In genomic region chr3:138740843-138741540, GRCm38 (mm10) we compare ENCODE assay signal across 8 mouse cellular contexts. TPM values are rescaled to one million over a fixed set of nuclear protein-coding genes. Genes with fewer than 3 reads are reported as not detected.
DNase-seq lines count a peak whose midpoint lies in the region; ATAC-seq and TF ChIP-seq lines count a peak whose summit lies in the region.

No protein-coding gene starts in this region.

- H3K36me3 ChIP-seq in heart, postnatal 0 days (replicated peaks; ENCODE audit: control insufficient read depth, insufficient read depth, low read length) = no peaks in the 10 kb centered on the region
- H3K36me3 ChIP-seq in hindbrain, embryonic 14.5 days (replicated peaks; ENCODE audit: control insufficient read depth, insufficient read depth) = no peaks in the 10 kb centered on the region
- no peaks in the 10 kb centered on the region for H3K36me3 ChIP-seq in midbrain, postnatal 0 days (ENCODE audit: insufficient read depth, low read length)

- H3K4me1 ChIP-seq in heart, postnatal 0 days (ENCODE audit: control insufficient read depth, insufficient read depth) = 0 out of 2 replicates have a peak, but pooled peaks cover 6% of the 10 kb centered on the region
- peaks cover 26% of the 10 kb centered on the region for H3K4me1 ChIP-seq in hindbrain, embryonic 14.5 days (replicated peaks; ENCODE audit: control insufficient read depth, insufficient read depth, low read length)
- peaks cover 12% of the 10 kb centered on the region; the same call in 1 of the 2 replicates for H3K4me1 ChIP-seq in midbrain, postnatal 0 days (ENCODE audit: insufficient read depth, low read length)

- H3K4me2 ChIP-seq in heart, postnatal 0 days (ENCODE audit: low read depth, low read length) = peak overlapping the region; percentile 99
- peak overlapping the region; percentile 85 for H3K4me2 ChIP-seq in hindbrain, embryonic 14.5 days (replicated peaks)
- peak overlapping the region; percentile 79 for H3K4me2 ChIP-seq in midbrain, postnatal 0 days (ENCODE audit: low read depth, low read length, poor library complexity, severe bottlenecking)

- TF ChIP-seq EP300 in heart, postnatal 0 days (IDR thresholded peaks at IDR 0.05; ENCODE audit: low read depth) = no peak

- TF ChIP-seq CTCF in heart, postnatal 0 days (IDR thresholded peaks at IDR 0.05; ENCODE audit: low read depth) = no peak
- TF ChIP-seq CTCF in midbrain, postnatal 0 days (IDR thresholded peaks at IDR 0.05) = no peak

- no peak for DNase-seq in heart, postnatal 0 days (ENCODE audit: low spot score)
- no peak for DNase-seq in heart, adult 9 months (ENCODE audit: low spot score in 2 of 2)
- peak; percentile 11 for DNase-seq in NIH3T3 (ENCODE audit: low read depth)
- no peak for DNase-seq in hindbrain, embryonic 14.5 days (ENCODE audit: low spot score)
- no peak for DNase-seq in midbrain, postnatal 0 days (ENCODE audit: low spot score)
- no peak for DNase-seq in layer of hippocampus, adult 18-20 months (ENCODE audit: low spot score in 2 of 2)
- no peak for DNase-seq in right cerebral cortex, postnatal 4 days
- DNase-seq in spleen, postnatal 4 days (ENCODE audit: low spot score in 2 of 2) = no peak

- 62% methylated on average over 8 of the region's 8 CpGs for WGBS in heart, postnatal 0 days
- WGBS in hindbrain, embryonic 14.5 days = 70% methylated on average over 8 of the region's 8 CpGs
- 66% methylated on average over 8 of the region's 8 CpGs for WGBS in midbrain, postnatal 0 days

- H3K4me3 ChIP-seq in heart, postnatal 0 days (ENCODE audit: low read depth, low read length) = no peak overlapping the region
- peak overlapping the region; percentile 87 for H3K4me3 ChIP-seq in hindbrain, embryonic 14.5 days (replicated peaks; ENCODE audit: low read length)
- H3K4me3 ChIP-seq in midbrain, postnatal 0 days (ENCODE audit: low read depth, low read length) = peak overlapping the region; percentile 93; the same call in 1 of the 2 replicates

- no peak overlapping the region for H3K27ac ChIP-seq in heart, postnatal 0 days (ENCODE audit: low read depth)
- peak overlapping the region; percentile 94 for H3K27ac ChIP-seq in hindbrain, embryonic 14.5 days
- peak overlapping the region; percentile 94 for H3K27ac ChIP-seq in midbrain, postnatal 0 days (ENCODE audit: low read depth, low read length)

- no peak for ATAC-seq in heart, postnatal 0 days (ENCODE audit: insufficient read depth, low read depth)
- no peak for ATAC-seq in hindbrain, embryonic 14.5 days (ENCODE audit: low FRiP score)
- ATAC-seq in midbrain, postnatal 0 days (ENCODE audit: low FRiP score) = no peak

- no peaks in the 10 kb centered on the region for H3K9me3 ChIP-seq in heart, postnatal 0 days (replicated peaks; ENCODE audit: control insufficient read depth, low read length)
- H3K9me3 ChIP-seq in hindbrain, embryonic 14.5 days (ENCODE audit: control insufficient read depth, low read length) = no peaks in the 10 kb centered on the region
- no peaks in the 10 kb centered on the region for H3K9me3 ChIP-seq in midbrain, postnatal 0 days (ENCODE audit: low read length)

- H3K27me3 ChIP-seq in heart, postnatal 0 days (ENCODE audit: control insufficient read depth, insufficient read depth, low read length) = 0 out of 2 replicates have a peak, but pooled peaks cover 7% of the 10 kb centered on the region
- no peaks in the 10 kb centered on the region for H3K27me3 ChIP-seq in hindbrain, embryonic 14.5 days (ENCODE audit: control insufficient read depth, insufficient read depth, low read length)
- no peaks in the 10 kb centered on the region for H3K27me3 ChIP-seq in midbrain, postnatal 0 days (ENCODE audit: insufficient read depth, low read length)

- H3K9ac ChIP-seq in heart, postnatal 0 days (replicated peaks; ENCODE audit: low read depth, low read length) = no peak overlapping the region
- peak overlapping the region; percentile 89 for H3K9ac ChIP-seq in hindbrain, embryonic 14.5 days
- peak overlapping the region; percentile 77; the same call in 1 of the 2 replicates for H3K9ac ChIP-seq in midbrain, postnatal 0 days (replicated peaks; ENCODE audit: low read length, poor library complexity, severe bottlenecking)

RNA-seq across cellular contexts. Expression of gene Tspan5, which starts 1.0 kb away (rescaled TPM):
- 25.4 and 27.6 TPM in 2 replicates for total RNA-seq in heart, postnatal 0 days (2014; rRNA removed; ENCODE audit: low replicate concordance)
- polyA plus RNA-seq in heart, postnatal 0 days (2015; fragmentation: Nextera tagmentation; extraction: Ambion mirVana) = 7.7 and 9.7 TPM in 2 replicates
- polyA plus RNA-seq in hindbrain, embryonic 14.5 days (2014; fragmentation: Nextera tagmentation; extraction: Ambion mirVana) = 115 and 130 TPM in 2 replicates
- total RNA-seq in midbrain, postnatal 0 days (2014; rRNA removed) = 156 and 165 TPM in 2 replicates
- polyA plus RNA-seq in midbrain, postnatal 0 days (2015; fragmentation: Nextera tagmentation; extraction: Ambion mirVana) = 97.8 and 99.4 TPM in 2 replicates
- 100 to 1,000 TPM; 197 to 205 TPM for total RNA-seq in layer of hippocampus, adult 18-20 months (2021)
